Mouse (Mus musculus) erythroblast, embryonic 14.5 days (primary cell): ENCODE data around the gene Parp8. TPM values are rescaled to one million over a fixed set of nuclear protein-coding genes. Genes with fewer than 3 reads are reported as not detected.

Source experiments
- H3K27me3 ChIP-seq: 2 replicates; pipeline ENCODE4 v1.6.1; 2012; ENCODE audit warnings: inconsistent platforms; ENCODE audit not compliant: control insufficient read depth
- H3K36me3 ChIP-seq: 2 replicates; pipeline ENCODE4 v1.6.1; 2012; ENCODE audit warnings: mild to moderate bottlenecking, inconsistent platforms; ENCODE audit not compliant: control insufficient read depth
- H3K4me1 ChIP-seq: 2 replicates; pipeline ENCODE4 v1.6.1; 2012; ENCODE audit warnings: inconsistent platforms; ENCODE audit not compliant: control insufficient read depth
- H3K4me3 ChIP-seq: replicated peaks from 2 replicates; pipeline ENCODE3; 2012; ENCODE audit warnings: moderate library complexity, mild to moderate bottlenecking, inconsistent platforms
- H3K9me3 ChIP-seq: 2 replicates; pipeline ENCODE4 v1.6.1; 2012; ENCODE audit warnings: low read length, inconsistent platforms, mixed read lengths; ENCODE audit not compliant: control insufficient read depth
- GATA1 ChIP-seq: IDR thresholded peaks from 2 replicates; pipeline ENCODE4 v1.6.1; 2012; ENCODE audit warnings: low read length, inconsistent platforms, mixed read lengths
- TAL1 ChIP-seq: IDR thresholded peaks from 3 replicates; pipeline ENCODE4 v1.6.1; 2012; ENCODE audit warnings: low read length, inconsistent platforms, mixed read lengths
- polyA plus RNA-seq: library from polyadenylated mRNA; stranded (reverse); fragments of >175 nt; gene quantifications from 2 replicates; pipeline ENCODE4 v1.2.3, GENCODE M21; 2012

Parp8 gene
- polyA plus RNA-seq, 1 experiment = 0.02 TPM

- H3K4me1 ChIP-seq = no peaks in the 10 kb centered on the region
- TF ChIP-seq GATA1 (no peak), TAL1 (no peak)
- H3K9me3 ChIP-seq = no peaks in the 10 kb centered on the region
- H3K4me3 ChIP-seq = no peak overlapping the region
- no peaks in the 10 kb centered on the region for H3K36me3 ChIP-seq
- H3K27me3 ChIP-seq = peaks cover 51% of the 10 kb centered on the region
Observed at GRCm38 (mm10) chr13:117023346-117024050, 1.8 kb downstream of the Parp8 start.

DNA sequence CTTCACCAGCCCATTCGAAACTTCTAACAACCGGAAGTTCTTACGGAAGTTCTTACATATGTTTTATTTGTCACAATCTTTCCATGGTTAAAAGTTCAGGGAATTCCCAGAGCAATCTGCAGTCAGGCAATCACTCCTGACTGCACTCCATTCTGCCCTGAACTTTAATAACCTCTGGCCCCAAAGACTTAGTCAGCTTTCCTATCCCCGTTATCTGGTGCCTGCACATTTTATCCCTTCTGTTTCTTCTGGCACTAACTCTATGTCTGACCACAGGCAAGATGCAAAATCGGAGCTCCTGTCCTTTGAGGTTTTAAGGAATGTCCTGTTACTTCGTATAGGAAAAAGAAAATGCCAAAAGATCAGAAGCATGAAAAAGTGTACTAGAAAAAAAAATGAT is 4.7 kb downstream of the Parp8 start:
- Histone ChIP-seq H3K4me3 (no peak overlapping the region), H3K9me3 (no peaks in the 10 kb centered on the region), H3K4me1 (no peaks in the 10 kb centered on the region), H3K27me3 (peaks cover 27% of the 10 kb centered on the region), H3K36me3 (no peaks in the 10 kb centered on the region)
- TF ChIP-seq TAL1 (no peak), GATA1 (no peak)

DNA sequence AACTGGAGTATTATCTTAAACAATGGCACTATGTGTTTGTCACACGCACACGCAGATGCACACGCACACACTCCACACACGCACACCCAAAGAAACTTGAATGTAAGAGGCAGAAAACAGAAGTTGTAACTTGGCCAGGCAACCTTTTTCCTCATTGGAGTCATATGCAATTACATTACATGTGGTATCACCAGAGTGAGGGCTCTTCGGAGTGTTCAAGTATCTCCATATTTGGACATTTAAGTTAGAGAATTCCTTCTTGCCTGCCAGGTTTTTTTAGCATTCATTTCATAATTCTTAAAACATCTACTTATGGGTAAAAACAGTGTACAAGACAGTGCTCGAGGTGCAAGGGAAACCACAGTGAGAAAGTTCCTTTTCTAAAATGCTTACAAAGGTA is 6.7 kb downstream of the Parp8 start:
- Histone ChIP-seq H3K4me1 (no peaks in the 10 kb centered on the region), H3K27me3 (peaks cover 7% of the 10 kb centered on the region), H3K36me3 (no peaks in the 10 kb centered on the region), H3K9me3 (no peaks in the 10 kb centered on the region), H3K4me3 (no peak overlapping the region)
- no peak for TF ChIP-seq GATA1
- no peak for TF ChIP-seq TAL1

GRCm38 (mm10) chr13:117013516-117013915 is 11.8 kb downstream of the Parp8 start:
- H3K4me3 ChIP-seq = no peak overlapping the region
- H3K9me3 ChIP-seq = no peaks in the 10 kb centered on the region
- H3K36me3 ChIP-seq = no peaks in the 10 kb centered on the region
- H3K27me3 ChIP-seq = no peaks in the 10 kb centered on the region
- no peak for TF ChIP-seq GATA1
- TF ChIP-seq TAL1 = no peak
- H3K4me1 ChIP-seq = no peaks in the 10 kb centered on the region

- Histone ChIP-seq H3K9me3 (no peaks in the 10 kb centered on the region), H3K27me3 (no peaks in the 10 kb centered on the region), H3K36me3 (no peaks in the 10 kb centered on the region), H3K4me1 (no peaks in the 10 kb centered on the region), H3K4me3 (no peak overlapping the region)
- no peak for TF ChIP-seq GATA1
- no peak for TF ChIP-seq TAL1
Observed at GRCm38 (mm10) chr13:117012031-117012430, 13.3 kb downstream of the Parp8 start.

- Histone ChIP-seq H3K4me1 (no peaks in the 10 kb centered on the region), H3K27me3 (no peaks in the 10 kb centered on the region), H3K9me3 (no peaks in the 10 kb centered on the region), H3K4me3 (no peak overlapping the region), H3K36me3 (no peaks in the 10 kb centered on the region)
- no peak for TF ChIP-seq GATA1
- no peak for TF ChIP-seq TAL1
Observed at GRCm38 (mm10) chr13:117010143-117010542, 15.2 kb downstream of the Parp8 start.

DNA sequence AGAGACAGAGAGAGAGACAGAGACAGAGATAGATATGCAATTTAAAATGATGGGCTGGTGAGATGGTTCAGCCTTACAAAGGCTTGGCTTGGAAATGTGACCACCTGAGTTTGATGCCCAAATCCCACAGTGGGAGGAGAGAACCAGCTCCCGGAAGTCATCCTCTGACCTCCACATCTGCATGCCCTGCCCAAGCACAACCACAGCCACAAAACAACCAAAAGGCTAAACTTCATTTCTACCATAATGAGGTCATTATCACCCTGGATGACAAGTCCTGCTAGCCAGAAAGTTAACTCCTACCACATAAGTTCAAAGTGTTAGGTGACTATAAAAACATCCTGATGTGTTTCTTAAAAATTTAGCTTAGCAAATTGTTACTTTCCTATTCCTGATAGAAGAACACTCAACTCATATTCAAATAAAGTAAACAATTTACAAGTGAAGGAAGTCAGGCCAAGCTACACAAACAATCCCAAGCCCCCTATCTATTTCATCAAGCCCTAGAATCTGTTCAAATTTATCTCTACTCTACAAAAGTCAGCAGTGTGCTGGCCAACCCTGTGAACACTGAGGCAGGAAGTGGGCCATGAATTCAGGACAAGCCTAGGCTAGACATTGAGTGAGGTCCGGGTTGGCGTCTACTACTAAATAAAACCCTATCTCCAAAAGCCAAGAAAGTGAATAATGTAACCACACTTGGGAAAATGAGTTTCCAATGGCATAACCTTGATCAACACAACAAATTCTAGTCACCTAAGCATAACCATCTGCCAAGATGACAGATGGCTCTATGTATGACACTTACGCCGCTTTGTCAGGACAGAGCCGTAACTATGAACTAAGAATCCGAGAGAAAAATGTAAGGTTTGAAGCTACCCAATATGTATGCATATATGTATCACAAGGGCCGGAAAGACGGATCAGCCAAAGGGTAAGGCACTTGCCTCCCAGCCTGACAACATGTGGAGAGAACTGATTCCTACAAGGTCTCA is 17.0 kb downstream of the Parp8 start:
- H3K4me3 ChIP-seq = no peak overlapping the region
- TF ChIP-seq GATA1 = no peak
- no peak for TF ChIP-seq TAL1
- H3K27me3 ChIP-seq = no peaks in the 10 kb centered on the region
- no peaks in the 10 kb centered on the region for H3K36me3 ChIP-seq
- no peaks in the 10 kb centered on the region for H3K4me1 ChIP-seq
- no peaks in the 10 kb centered on the region for H3K9me3 ChIP-seq

- TF ChIP-seq GATA1 = no peak
- TF ChIP-seq TAL1 = no peak
- Histone ChIP-seq H3K9me3 (no peaks in the 10 kb centered on the region), H3K36me3 (no peaks in the 10 kb centered on the region), H3K4me1 (no peaks in the 10 kb centered on the region), H3K4me3 (no peak overlapping the region), H3K27me3 (no peaks in the 10 kb centered on the region)
Observed at GRCm38 (mm10) chr13:117007566-117007965, 17.8 kb downstream of the Parp8 start.

DNA sequence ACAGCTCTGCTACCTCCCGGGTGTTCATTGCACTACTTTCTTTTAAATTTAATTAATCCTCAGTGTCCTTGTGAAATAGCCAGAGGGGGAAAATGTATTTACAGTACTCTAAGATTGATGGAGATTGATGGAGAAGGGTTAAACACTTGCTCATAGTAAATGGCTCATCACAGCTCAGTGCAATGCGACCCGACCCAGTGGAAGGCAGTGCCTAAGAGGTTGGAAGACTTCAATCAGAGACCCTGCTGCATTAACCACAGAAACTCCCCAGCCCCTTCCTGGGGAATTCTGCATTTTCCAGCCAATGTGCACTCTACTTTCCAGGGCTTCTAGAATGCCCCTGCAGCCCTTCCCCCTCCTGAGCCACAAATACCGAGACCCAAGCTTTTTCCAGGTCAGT is 18.7 kb downstream of the Parp8 start:
- H3K27me3 ChIP-seq = no peaks in the 10 kb centered on the region
- no peaks in the 10 kb centered on the region for H3K36me3 ChIP-seq
- no peak overlapping the region for H3K4me3 ChIP-seq
- TF ChIP-seq GATA1 (no peak), TAL1 (no peak)
- H3K9me3 ChIP-seq = no peaks in the 10 kb centered on the region
- no peaks in the 10 kb centered on the region for H3K4me1 ChIP-seq
